Mouse (Mus musculus): ENCODE data around the gene Ghsr. TPM values are rescaled to one million over a fixed set of nuclear protein-coding genes. Genes with fewer than 3 reads are reported as not detected.
A peak's percentile ranks its signal among the peaks of the same experiment; 100 is the strongest.
"Not testable (repeated sequence)": the region's sequence is repeated elsewhere in the genome, so short reads cannot be mapped to it uniquely, and the experiment has no call there.

Ghsr gene
- 1 to 10 TPM; 1.1 to 1.3 TPM for total RNA-seq (2021)

DNA sequence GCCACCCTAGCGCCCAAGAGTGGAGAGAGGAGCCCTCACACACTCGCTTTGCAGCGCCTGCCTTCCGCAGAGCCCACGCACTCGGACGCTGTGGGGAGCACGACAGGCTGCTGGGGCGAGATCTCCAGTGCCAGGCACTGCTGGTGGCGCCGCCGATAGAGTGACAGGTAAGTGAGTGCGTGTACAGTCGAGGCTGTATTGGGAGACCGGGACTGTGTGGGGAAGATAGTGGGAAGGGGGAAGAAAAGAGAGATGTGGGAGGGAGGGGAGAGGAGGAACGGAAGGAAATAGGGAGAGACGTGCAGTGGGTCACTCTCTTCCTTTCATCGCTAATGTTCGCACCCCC lies at the start of gene Ghsr:
TSS of gene Ghsr (plus strand) at position 76 of the 346 bp plus-strand sequence.
- DNase-seq = no peak

GRCm38 (mm10) chr3:27322591-27322990 lies 48.6 kb upstream of the Ghsr start:
- DNase-seq = no peak

GRCm38 (mm10) chr3:27323551-27323950 lies 47.6 kb upstream of the Ghsr start:
- no peak for DNase-seq

DNA sequence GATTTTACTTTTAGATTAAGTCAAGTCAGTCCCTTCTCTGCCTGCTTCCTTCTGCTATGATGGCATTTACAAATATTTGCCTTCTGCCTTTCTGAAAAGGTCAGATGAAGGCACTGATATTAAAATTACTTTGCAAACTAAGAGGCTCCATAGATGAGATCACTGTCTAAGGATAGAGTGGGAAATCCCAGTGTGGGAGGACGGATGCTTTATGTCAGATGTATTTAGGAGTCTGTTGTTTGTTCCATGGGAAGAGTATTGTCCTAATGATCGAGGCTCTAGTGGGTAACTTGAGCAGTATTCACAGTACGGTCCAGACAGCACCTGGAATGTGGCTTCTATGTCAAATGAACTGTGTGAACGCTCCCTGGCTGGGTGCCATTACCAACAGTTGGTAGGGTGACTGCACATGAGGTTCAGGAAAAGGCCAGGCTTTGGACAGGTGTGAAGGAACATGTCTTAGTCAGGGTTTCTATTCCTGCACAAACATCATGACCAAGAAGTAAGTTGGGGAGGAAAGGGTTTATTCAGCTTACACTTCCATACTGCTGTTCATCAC lies 44.4 kb upstream of the Ghsr start:
- no peak for DNase-seq

GRCm38 (mm10) chr3:27330706-27331105 lies 40.4 kb upstream of the Ghsr start:
- DNase-seq = no peak

GRCm38 (mm10) chr3:27338437-27338836 lies 32.7 kb upstream of the Ghsr start:
- DNase-seq = no peak

DNA sequence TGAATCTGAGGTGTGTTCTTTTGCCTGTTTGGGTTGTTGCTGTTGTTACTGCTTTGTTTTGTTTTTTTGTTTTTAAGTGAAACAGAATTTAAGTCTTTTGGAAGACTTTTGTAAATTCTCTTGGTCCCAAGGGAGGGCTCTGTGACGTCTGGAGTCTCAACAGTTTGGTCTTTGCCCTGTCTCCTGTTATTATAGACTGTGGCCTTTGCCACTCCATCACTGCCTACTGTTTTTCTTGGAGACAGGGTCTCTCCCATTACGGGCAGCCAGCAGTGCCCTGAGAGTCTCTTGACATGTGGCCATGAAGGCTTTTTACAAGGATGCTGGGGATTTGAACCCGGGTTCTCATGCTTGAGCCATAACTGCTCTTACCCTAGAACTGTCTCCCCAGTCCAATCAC lies 32.3 kb upstream of the Ghsr start:
- DNase-seq = no peak

DNA sequence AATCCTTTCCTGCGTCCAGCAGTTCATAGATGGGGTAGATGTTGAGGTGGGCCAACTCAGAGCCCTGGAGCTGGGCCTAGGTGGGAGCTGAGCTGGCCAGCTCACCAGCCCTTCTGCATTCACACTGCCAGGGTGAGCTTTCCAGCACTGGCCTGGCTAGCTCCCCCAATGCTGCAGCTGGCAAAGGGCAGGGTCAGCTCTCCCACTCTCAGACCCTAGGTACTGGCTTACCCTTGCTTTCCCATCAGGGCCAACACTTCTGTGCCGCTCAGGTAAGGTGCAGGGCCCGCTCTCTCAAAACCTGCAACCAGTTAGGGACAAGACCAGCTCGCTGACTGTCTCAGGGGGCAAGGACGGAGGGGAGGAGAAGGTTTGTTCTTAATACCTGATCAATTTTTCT lies 30.4 kb upstream of the Ghsr start:
- no peak for DNase-seq

DNA sequence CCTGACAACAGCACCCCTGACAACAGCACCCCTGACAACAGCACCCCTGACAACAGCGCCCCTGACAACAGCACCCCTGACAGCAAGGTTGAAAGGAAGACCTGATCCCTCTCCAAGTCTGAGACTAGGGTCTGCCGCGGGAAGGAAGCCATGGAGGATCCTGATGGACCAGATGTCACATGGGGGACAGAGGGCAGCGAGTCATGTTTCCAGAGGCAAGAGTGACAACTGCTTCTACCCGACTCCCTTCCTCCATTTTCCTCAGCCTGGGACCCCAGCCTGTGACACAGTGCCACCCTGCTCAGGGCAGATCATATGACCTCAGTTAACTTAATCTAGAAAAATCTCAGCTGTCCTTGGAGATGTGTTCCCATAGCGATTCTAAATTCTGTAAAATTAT lies 28.7 kb upstream of the Ghsr start:
- no peak for DNase-seq

GRCm38 (mm10) chr3:27345526-27345925 lies 25.6 kb upstream of the Ghsr start:
- DNase-seq = no peak

GRCm38 (mm10) chr3:27348462-27348861 lies 22.7 kb upstream of the Ghsr start:
- DNase-seq = peak; percentile 45 to 68

DNA sequence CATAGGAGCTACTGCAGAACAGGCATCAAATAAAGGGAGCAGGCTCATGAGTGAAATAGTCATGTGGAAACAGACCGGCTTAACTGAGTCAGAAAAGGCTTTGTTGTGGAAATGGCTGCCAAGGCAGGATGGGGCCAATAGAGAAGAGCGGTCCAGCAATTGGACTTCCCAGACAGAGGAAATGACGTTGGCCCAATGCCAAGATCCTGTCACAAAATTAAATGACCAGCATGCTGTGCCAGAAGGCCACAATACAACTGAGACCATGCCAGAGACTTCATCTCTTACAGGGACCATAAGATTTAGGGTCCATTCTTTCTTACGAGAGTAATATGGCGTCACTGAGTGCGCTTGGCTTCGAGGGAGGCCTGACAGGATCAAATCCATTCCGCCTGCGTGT lies 20.0 kb upstream of the Ghsr start:
- DNase-seq = no peak

DNA sequence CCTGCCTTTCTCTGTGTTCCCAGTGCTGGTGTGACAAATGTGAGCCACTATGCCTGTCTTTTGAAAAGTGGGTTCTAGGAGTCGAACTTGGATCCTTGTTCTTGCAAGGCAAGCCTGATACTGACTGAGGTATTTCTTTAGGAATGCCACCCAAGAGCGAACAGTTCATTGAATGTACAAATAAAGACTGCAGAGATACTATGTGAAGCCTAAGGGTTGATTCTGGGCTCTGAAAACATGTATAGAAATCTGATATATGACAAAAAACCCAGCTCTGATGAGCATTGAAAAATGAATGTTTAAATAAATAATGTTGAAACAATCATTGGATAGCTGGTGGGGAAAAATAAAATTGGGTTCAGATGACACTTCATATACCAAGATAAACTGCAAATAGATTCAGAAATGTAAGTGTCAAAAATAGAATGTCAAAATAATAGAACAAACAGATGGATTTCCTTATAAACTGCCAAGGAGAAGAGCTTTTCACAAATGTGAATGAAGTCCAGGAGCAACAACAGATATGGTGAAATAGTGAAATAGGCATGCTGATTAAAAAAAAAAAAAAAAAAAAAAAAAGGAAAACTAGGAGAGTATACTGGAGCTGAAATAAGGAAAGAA lies 11.9 kb upstream of the Ghsr start:
- no peak for DNase-seq

DNA sequence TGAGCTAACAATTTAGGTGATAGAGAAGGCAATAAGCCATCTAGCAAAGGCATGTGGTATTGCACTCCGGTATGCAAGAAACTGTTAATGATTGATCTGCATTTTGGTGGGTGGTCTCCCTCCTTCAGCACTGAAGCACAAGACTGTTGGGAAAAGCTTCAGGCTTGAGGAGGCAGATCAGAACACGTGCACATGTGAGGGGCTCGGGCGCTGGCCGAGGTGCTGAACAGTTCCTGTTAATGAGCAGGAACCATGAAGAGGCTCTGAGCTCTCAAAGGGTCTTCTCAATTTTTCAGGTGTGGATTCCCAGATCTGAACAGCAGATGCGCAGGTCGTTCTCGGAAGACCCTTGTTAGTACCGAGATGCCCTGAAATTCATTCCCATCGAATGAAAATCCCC lies 1.0 kb upstream of the Ghsr start:
- no peak for DNase-seq

DNA sequence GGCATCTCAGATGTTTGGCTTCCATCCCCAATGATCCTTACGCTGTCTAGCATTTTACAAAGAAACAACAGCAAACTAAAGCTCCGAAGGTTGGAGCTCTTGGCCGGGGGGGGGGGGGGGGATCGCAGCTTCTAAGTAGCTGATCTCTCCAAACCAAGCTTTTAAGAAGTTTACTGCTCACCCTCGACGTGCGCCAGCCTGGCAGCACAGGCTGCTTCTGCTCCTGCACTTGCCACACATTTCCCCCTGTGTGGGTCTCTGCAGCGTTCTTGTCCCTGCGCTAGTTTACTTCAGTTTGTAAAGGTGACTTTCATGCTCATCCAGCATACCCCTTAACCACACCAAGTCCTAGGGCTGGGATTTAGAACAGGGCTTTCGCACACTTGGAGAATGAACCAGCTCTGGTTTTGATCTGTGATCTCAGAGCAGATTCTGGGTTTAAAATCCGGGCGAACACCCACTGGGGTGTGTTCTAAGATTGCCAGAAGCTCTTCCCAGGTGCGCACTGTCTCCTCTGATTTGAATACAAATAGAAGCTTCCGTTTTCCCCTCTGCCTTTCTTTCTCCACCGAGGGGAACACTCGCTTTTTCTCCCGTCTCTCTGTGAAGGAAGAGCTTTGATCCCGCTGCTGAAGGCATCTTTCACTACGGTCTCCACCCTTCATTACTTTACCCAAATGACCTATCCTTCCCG lies 422 bp upstream of the Ghsr start:
- no peak for DNase-seq

DNA sequence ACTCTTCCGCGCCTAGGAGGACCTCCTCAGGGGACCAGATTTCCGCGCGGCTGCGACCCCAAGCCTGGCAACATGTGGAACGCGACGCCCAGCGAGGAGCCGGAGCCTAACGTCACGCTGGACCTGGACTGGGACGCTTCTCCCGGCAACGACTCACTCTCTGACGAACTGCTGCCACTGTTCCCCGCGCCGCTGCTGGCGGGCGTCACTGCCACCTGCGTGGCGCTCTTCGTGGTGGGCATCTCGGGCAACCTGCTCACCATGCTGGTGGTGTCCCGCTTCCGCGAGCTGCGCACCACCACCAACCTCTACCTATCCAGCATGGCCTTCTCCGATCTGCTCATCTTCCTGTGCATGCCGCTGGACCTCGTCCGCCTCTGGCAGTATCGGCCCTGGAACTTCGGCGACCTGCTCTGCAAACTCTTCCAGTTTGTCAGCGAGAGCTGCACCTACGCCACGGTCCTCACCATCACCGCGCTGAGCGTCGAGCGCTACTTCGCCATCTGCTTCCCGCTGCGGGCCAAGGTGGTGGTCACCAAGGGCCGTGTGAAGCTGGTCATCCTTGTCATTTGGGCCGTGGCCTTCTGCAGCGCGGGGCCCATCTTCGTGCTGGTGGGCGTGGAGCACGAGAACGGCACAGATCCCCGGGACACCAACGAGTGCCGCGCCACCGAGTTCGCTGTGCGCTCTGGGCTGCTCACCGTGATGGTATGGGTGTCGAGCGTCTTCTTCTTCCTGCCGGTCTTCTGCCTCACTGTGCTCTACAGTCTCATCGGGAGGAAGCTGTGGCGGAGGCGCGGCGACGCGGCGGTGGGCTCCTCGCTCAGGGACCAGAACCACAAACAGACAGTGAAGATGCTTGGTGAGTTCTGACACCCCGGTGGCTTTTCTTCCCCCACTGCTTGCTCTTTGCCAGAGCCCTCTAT lies 837 bp downstream of the Ghsr start:
- peak in 1 of 2 experiments; percentile 32 for DNase-seq

- DNase-seq = no peak
Measured at GRCm38 (mm10) chr3:27374396-27374795, 3.2 kb downstream of the Ghsr start.

GRCm38 (mm10) chr3:27377935-27378334 lies 6.8 kb downstream of the Ghsr start:
- DNase-seq = no peak

GRCm38 (mm10) chr3:27384836-27385235 lies 13.7 kb downstream of the Ghsr start:
- no peak for DNase-seq

- no peak for DNase-seq
Measured at GRCm38 (mm10) chr3:27389923-27390322, 18.8 kb downstream of the Ghsr start.

- not testable (repeated sequence) for DNase-seq
Measured at GRCm38 (mm10) chr3:27400996-27401395, 29.8 kb downstream of the Ghsr start.

GRCm38 (mm10) chr3:27406440-27406839 lies 35.3 kb downstream of the Ghsr start:
- DNase-seq = no peak

GRCm38 (mm10) chr3:27408564-27408963 lies 37.4 kb downstream of the Ghsr start:
- no peak for DNase-seq
